Mouse (Mus musculus): Measurements from ENCODE around the gene Trappc3. TPM values are rescaled to one million over a fixed set of nuclear protein-coding genes. Genes with fewer than 3 reads are reported as not detected.

Gene Trappc3
- polyA plus RNA-seq, 1 experiment: 44.0 TPM

DNA sequence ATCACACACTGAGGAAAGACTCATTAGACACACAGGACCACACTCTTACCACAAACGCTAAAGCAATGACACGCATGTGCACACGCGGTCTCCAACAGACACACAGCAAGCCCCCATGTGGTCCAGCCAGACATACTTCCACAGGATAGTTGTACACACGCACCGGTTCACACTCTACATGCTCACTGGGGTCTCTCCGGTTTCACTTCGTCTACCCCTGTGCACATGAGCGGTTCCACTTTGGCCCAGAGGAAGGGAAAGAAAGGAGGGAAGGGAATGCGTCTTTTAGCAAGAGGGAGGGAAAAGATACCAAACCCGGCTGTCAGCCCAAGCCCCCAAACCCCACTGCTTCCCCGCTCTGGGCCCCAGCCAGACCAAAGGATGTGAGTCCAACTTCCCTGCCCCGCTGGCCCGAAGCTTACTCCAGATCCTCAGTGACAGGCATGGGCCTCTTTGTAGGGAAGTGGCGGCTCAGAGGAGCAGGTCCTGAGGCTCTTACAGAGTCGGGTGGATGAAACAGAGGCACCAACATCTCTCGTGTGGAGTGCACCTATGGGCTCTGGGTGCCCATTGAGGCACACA lies 26.1 kb downstream of the Trappc3 start:
- no peak for TF ChIP-seq GATA1 (IDR thresholded peaks at IDR 0.05; ENCODE audit: low read length)

DNA sequence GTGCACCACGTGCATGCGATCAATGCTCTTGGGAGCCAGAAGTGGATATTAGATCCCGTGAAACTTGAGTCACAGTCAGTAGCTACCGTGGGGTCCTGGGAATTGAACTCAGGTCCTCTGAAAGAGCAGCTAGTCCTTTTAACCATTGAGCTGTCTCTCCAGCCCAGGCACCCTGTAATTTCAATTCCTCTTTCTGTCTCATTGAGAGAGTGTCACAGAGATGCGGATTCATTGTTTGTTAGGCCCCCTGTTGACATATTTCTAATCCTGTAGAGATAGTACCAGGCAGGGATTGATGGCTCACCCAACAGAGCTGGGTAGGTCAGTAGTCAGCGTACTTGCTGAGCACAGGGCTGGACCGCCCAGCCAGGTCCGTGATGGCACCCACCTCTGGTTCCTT lies 28.2 kb downstream of the Trappc3 start:
- TF ChIP-seq GATA1 (IDR thresholded peaks at IDR 0.05; ENCODE audit: low read length): no peak

DNA sequence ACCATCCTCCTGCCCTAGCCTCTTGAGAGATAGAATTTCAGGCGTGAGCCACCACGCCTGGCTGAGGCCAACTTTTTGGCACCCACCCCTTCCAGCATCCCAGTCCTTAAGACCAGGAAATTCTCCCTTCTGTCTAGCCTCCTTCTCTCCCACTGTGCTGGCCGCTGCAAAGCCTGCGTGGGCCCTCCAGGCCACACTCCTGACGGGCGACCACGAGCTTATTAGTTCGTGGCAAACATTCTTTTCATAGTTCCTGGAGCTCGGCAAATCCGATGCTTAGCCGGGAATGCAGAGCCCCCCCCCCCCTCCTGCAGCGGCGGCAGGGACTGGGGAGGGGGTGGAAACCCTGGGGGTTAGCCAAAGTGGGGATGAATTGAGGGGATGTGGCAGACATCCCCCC lies 29.1 kb downstream of the Trappc3 start:
- TF ChIP-seq GATA1 (IDR thresholded peaks at IDR 0.05; ENCODE audit: low read length): no peak

DNA sequence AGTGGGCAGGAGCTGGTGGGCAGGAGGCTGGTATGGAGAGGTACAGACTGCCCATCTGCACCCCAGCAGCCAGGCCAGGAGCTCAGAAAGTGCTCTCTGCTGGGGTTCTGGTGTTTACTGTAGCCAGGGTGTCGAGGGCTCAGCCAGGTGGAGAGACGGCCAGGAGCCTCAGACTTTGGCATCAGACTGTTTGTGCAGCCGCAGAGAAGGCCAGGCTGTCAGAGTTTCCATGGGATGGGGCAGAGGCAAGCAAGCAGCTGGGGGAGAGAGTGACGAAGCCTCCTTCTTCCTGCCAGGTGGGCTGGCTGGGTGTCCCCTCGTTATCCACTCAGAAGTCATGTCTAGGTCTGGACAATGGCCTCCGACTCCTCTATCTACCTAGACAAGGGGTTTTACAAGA lies 33.0 kb downstream of the Trappc3 start:
- TF ChIP-seq GATA1 (IDR thresholded peaks at IDR 0.05; ENCODE audit: low read length): no peak

DNA sequence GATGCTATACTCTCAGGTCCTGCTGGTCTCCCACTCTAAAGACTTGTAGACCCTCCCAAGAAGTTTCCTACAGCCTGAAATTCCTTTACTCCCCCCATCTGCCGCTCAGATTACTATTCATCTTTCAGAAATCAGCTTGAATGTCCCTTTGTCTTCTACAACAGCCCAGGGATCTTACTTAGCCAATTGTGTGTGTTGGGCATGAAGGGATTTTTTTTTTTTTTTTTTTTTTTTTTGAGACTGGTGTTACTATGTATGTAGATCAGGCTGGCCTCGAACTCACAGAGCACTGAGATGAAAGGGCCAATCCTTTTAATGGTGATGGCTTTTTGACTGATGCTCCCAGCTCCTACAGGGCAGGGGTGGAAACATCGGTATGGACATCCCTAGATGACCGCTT lies 33.8 kb downstream of the Trappc3 start:
- TF ChIP-seq GATA1 (IDR thresholded peaks at IDR 0.05; ENCODE audit: low read length): no peak

DNA sequence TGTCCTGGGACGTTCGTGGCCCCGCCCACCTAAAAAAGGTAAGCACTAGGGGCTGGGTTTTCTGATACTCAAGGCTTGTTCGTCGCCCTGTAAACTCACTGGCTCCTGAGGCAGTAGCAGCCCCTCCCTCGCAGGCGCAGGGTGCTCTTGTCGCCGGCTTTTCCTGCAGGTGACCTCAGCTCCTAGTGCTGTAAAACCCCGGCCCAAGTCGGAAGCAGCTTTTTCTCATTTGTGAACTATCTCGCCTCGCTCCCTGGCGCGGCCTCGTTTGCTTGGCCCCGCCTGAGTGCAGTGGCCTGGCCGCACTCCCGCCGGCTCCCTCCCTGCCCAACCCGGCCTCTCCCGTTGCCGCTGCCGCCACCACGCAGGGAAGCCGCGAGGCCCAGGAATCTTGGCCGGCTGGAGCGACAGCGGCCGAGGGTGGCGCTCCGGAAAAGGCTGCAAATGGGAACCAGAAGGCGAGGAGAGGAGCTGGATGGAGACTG lies 34.5 kb downstream of the Trappc3 start:
- no peak for TF ChIP-seq GATA1 (IDR thresholded peaks at IDR 0.05; ENCODE audit: low read length)

DNA sequence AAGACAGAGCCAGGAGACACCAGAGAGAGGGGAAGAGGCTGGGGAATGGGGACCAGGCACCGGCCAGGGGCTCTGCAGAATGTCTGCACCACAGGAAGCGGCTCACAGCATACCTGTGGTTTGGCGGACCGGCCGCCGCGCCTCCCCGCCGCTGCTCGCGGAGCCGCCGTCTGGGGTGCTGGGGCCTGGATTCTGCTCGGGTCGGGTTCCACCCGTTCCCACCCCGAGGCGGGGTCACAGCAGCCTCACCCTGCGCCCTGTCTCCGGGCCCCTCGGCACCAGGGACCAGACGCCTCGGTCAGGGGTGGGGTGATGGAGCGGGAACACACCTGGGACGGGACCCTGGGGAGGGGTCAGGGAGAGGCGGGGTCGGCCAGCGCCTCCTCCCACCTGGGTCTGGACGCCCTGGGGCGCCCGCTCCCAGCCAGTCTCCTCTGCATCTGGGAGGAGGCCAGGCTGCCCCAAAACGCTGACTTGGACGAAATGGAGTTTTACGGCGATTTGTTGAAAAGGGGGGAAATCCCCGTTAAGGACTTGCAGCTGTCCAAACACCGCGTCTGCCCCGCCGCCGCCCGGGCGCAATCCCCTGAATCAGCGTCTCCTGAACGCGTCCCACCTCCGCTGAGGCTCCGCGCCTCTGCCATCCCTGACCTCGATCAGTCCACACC lies 38.9 kb downstream of the Trappc3 start:
- TF ChIP-seq GATA1 (IDR thresholded peaks at IDR 0.05; ENCODE audit: low read length): no peak

DNA sequence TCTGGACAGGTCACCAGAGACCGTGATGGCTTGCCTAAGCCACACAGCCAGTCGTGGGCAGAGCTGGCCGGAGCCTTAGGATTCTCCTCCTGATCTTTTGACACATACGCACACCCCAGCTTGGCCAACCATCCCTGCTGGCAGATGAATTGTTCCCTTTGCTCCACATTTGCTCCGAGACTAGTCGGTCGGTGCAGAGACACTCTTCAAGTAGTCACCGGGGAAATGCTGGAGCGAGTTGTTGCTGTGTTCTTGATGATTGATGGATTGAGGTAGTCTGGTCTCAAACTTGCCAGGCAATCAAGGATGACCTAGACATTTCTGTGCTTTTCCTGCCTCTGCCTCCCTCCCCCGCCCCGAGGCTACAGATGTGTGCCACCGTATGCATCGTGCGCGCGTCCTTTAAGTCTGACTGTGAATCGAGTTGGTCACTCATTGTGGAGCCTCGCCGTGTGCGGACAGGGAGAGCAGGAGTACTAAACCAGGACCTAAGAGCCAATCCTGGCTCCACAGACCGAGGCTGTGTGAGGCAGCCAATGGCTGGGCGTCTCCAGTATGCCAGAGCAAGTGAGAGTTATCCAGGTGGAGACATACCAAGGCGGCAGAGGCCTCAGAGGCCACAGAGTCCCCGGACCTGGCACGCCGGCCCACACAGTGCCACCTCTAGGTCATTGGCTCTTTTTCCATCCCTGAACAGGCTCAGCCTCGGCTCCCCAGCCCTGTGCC lies 39.6 kb downstream of the Trappc3 start:
- no peak for TF ChIP-seq GATA1 (IDR thresholded peaks at IDR 0.05; ENCODE audit: low read length)

DNA sequence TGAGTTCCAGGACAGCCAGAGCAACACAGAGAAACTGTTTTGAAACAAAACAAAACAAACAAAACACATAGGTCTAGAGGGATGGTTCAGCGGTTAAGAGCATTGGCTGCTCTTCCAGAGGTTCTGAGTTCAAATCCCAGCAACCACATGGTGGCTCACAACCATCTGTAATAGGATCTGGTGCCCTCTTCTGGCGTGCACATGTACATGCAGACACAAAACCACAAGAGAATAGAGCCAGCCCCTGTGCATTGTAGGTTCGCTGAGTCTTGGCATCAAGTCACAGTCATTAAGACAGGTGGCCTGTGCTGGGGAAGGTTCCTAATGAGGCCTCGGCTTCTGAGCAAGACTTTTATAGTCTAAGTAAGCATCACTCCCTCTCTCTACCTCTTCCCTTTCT lies 41.8 kb downstream of the Trappc3 start:
- no peak for TF ChIP-seq GATA1 (IDR thresholded peaks at IDR 0.05; ENCODE audit: low read length)

DNA sequence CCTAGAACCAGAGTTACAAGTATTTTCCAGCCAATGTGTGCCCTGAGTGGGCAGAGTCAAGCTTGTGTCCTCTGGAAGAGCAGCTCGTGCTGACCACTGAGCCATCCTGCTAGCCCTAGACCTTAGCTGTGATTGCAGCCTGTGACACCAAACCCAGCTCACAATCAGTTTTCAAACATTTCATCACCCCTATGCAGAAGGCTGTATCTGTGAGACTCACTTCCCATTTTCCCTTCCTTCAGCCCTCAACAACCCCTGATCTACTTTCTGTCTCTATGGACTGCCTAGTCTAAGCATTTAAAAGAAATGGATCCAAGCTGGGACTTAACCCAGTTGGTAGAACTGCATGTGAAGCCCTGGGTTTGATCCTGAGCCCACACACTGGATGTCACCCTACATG lies 43.3 kb downstream of the Trappc3 start:
- TF ChIP-seq GATA1 (IDR thresholded peaks at IDR 0.05; ENCODE audit: low read length): no peak

DNA sequence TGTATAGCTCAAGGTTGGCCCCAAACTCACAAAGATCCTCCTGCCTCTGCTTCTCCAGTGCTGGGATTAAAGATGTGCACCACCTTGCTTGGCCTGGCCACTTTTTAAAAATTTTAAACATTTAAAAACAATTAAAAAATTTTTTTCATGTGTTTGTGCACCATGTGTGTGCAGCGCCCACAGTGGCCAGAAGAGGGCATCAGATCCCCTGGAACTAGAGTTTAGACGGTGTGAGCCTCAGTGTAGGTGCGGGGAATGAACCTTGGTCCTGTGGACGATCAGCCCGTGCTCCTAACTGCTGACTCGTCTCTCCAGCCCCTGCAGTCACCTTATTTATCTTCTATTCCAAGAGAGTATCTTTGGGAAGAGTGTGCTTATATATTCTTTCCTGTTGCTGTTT lies 43.9 kb downstream of the Trappc3 start:
- no peak for TF ChIP-seq GATA1 (IDR thresholded peaks at IDR 0.05; ENCODE audit: low read length)

DNA sequence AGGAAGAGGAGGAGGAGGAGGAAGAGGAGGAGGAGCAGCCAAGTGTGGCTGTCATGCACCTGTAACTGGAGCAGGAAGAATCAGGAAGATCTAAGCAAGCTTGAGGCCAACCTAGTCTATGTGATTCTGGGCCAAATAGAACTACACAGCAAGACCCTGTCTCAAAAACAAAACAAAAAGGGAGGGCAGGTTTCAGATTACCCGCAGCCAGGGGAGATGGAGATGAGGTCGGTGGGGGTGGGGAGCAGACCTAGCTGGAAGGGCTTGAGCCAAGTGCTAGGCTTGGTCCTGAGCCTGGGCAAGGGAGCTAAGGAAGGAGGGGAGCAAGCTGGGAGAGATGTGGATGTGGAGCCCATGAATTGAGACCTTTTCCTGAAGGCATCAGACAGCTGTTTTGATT lies 44.7 kb downstream of the Trappc3 start:
- no peak for TF ChIP-seq GATA1 (IDR thresholded peaks at IDR 0.05; ENCODE audit: low read length)

DNA sequence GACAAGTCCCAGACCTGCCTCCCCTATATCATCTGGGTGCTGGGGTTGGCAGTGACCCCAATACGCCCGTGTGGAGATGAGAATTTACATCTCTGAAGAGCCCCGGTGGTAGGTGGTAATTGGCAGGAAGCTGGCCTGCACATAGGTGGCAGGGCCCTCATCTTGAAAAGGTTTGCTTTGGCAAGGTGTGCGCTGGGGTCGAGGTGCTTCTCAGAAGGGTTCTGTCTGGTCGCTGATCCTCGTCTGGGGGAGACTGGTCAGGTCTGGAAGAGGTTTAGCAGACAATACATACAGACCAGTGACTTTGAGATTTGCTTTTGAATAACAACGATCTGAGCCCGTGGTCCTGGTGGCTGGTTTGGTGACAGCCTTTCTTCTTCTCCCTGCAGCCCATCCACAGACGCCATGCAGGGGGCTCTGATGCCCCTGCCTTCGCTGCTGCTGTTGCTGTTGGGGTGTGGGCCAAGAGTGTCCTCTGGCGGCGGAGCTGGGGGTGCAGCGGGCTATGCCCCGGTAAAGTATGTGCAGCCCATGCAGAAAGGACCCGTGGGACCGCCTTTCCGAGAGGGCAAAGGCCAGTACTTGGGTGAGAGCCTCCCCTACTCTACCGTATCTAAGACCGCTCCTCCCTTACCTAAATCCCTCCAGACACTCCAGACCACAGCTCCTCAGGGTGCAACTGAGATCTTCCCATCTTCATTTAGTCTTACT lies 47.2 kb downstream of the Trappc3 start:
- no peak for TF ChIP-seq GATA1 (IDR thresholded peaks at IDR 0.05; ENCODE audit: low read length)

DNA sequence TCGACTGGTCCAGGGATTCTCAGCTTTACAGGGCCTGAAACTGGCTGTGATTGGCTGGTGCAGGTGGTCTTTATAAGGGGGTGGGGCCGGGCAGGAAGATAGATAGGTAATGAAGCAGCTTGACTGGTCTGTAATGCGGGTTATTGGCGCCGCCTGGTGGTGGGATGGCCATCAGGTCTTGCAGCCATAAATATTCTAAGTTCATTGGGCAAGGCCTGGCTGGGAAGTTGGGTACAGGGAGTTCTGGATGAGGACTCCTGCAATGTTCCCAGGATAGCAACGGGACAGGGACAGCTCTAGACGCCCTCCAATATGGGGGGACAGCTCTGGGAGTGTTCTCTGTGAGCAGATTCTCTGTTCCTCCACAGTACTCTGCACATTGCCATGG lies 47.8 kb downstream of the Trappc3 start:
- no peak for TF ChIP-seq GATA1 (IDR thresholded peaks at IDR 0.05; ENCODE audit: low read length)

DNA sequence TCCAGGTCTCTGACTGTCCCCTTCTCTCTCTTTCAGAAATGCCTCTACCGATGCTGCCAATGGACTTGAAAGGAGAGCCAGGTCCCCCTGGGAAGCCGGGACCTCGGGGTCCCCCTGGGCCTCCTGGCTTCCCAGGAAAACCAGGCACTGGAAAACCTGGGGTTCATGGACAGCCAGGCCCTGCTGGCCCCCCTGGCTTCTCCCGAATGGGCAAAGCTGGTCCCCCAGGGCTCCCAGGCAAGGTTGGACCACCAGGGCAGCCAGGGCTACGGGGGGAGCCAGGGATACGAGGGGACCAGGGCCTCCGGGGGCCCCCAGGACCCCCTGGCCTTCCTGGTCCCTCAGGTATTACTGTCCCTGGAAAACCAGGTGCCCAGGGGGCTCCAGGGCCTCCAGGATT lies 48.2 kb downstream of the Trappc3 start:
- TF ChIP-seq GATA1 (IDR thresholded peaks at IDR 0.05; ENCODE audit: low read length): no peak

DNA sequence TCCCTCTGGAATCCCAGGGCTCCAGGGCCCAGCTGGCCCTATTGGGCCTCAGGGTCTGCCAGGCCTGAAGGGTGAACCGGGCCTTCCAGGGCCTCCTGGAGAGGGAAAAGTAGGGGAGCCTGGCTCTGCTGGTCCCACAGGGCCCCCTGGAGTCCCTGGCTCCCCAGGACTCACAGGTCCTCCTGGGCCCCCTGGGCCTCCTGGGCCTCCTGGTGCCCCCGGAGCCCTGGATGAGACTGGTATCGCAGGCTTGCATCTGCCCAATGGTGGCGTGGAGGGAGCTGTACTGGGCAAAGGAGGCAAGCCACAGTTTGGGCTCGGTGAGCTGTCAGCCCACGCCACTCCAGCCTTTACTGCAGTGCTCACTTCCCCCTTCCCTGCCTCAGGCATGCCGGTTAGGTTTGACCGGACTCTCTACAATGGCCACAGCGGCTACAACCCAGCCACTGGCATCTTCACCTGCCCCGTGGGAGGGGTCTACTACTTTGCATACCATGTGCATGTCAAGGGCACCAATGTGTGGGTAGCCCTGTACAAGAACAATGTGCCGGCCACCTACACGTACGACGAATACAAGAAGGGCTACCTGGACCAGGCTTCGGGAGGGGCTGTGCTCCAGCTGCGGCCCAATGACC lies 49.6 kb downstream of the Trappc3 start:
- no peak for TF ChIP-seq GATA1 (IDR thresholded peaks at IDR 0.05; ENCODE audit: low read length)

Data from G1E-ER4 (cell line).